26 mouse cellular contexts compared by ENCODE assay signal in genomic region chr7:119764377-119764776, GRCm38 (mm10). TPM values are rescaled to one million over a fixed set of nuclear protein-coding genes. Genes with fewer than 3 reads are reported as not detected.
DNase-seq lines count a peak whose midpoint lies in the region; ATAC-seq and TF ChIP-seq lines count a peak whose summit lies in the region.
"Had no signal": no experiment of that assay in that cellular context is flagged by ENCODE, and none has a peak within 500 bp of the region (broad histone marks: within the 10 kb centered on the region; RNA-seq: fewer than 3 reads in every experiment).

No protein-coding gene starts in this region.

- TF ChIP-seq CTCF in stomach, postnatal 0 days (IDR thresholded peaks at IDR 0.05; ENCODE audit: low read depth): no peak

- H3K4me3 ChIP-seq in intestine, embryonic 14.5 days (ENCODE audit: low read depth, low read length): no peak overlapping the region
- H3K4me3 ChIP-seq in intestine, embryonic 16.5 days (ENCODE audit: low read length): no peak overlapping the region
- H3K4me3 ChIP-seq in stomach, postnatal 0 days (ENCODE audit: low read depth, low read length): no peak overlapping the region
- H3K4me3 ChIP-seq in forebrain, embryonic 14.5 days (ENCODE audit: low read depth, low read length): no peak overlapping the region
- no peak overlapping the region for H3K4me3 ChIP-seq in kidney, embryonic 16.5 days (ENCODE audit: low read length)
- H3K4me3 ChIP-seq: embryonic facial prominence, embryonic 13.5 days; embryonic facial prominence, embryonic 15.5 days; erythroblast, embryonic 14.5 days; forebrain, embryonic 10.5 days; forebrain, embryonic 12.5 days; forebrain, embryonic 15.5 days had no signal

- no peak for TF ChIP-seq EP300 in stomach, postnatal 0 days (optimal IDR thresholded peaks at IDR 0.05)

- H3K4me1 ChIP-seq in intestine, embryonic 14.5 days (replicated peaks; ENCODE audit: control insufficient read depth, insufficient read depth, low read length): no peaks in the 10 kb centered on the region
- peaks cover 9% of the 10 kb centered on the region; the same call in 1 of the 2 replicates for H3K4me1 ChIP-seq in intestine, embryonic 16.5 days (ENCODE audit: control insufficient read depth, insufficient read depth, low read length)
- H3K4me1 ChIP-seq in stomach, postnatal 0 days (replicated peaks; ENCODE audit: control insufficient read depth, insufficient read depth): no peaks in the 10 kb centered on the region
- no peaks in the 10 kb centered on the region for H3K4me1 ChIP-seq in forebrain, embryonic 14.5 days (ENCODE audit: control insufficient read depth, insufficient read depth, low read length)
- no peaks in the 10 kb centered on the region for H3K4me1 ChIP-seq in kidney, embryonic 16.5 days (ENCODE audit: insufficient read depth, low read length)
- H3K4me1 ChIP-seq: embryonic facial prominence, embryonic 13.5 days; embryonic facial prominence, embryonic 15.5 days; forebrain, embryonic 10.5 days; forebrain, embryonic 12.5 days; forebrain, embryonic 15.5 days had no signal

- H3K27ac ChIP-seq in intestine, embryonic 14.5 days (ENCODE audit: low read depth): no peak overlapping the region
- H3K27ac ChIP-seq in intestine, embryonic 16.5 days (ENCODE audit: low read length): peak overlapping the region; percentile 46
- H3K27ac ChIP-seq in stomach, postnatal 0 days (replicated peaks): no peak overlapping the region
- no peak overlapping the region for H3K27ac ChIP-seq in forebrain, embryonic 14.5 days (ENCODE audit: low read depth, low read length)
- no peak overlapping the region for H3K27ac ChIP-seq in kidney, embryonic 16.5 days (ENCODE audit: low read length)
- H3K27ac ChIP-seq: embryonic facial prominence, embryonic 13.5 days; embryonic facial prominence, embryonic 15.5 days; forebrain, embryonic 10.5 days; forebrain, embryonic 12.5 days; forebrain, embryonic 15.5 days had no signal

- DNase-seq in intestine, embryonic 14.5 days (ENCODE audit: low spot score): no peak
- no peak for DNase-seq in stomach, postnatal 0 days (ENCODE audit: low spot score)
- no peak for DNase-seq in forebrain, embryonic 14.5 days (ENCODE audit: low spot score)
- DNase-seq: adrenal gland, adult 8-10 months; adrenal gland, postnatal 14 days; adrenal gland, postnatal 36 days; cerebellum, adult 11 months; cerebellum, adult 18-20 months; cerebellum, adult 8-10 months; cerebellum, adult 9-11 months; cerebellum, postnatal 14 days; cerebellum, postnatal 36 days; embryo, embryonic 11 days; forebrain, postnatal 0 days had no signal

- H3K36me3 ChIP-seq in intestine, embryonic 14.5 days (ENCODE audit: control insufficient read depth, insufficient read depth, low read length): no peaks in the 10 kb centered on the region
- H3K36me3 ChIP-seq in intestine, embryonic 16.5 days (ENCODE audit: control insufficient read depth, insufficient read depth, low read length): no peaks in the 10 kb centered on the region
- no peaks in the 10 kb centered on the region for H3K36me3 ChIP-seq in stomach, postnatal 0 days (ENCODE audit: control insufficient read depth, insufficient read depth, low read length)
- no peaks in the 10 kb centered on the region for H3K36me3 ChIP-seq in forebrain, embryonic 14.5 days (ENCODE audit: control insufficient read depth, insufficient read depth, low read length)
- H3K36me3 ChIP-seq in kidney, embryonic 16.5 days (ENCODE audit: insufficient read depth, low read length): no peaks in the 10 kb centered on the region
- H3K36me3 ChIP-seq: embryonic facial prominence, embryonic 13.5 days; embryonic facial prominence, embryonic 15.5 days; forebrain, embryonic 10.5 days; forebrain, embryonic 12.5 days; forebrain, embryonic 15.5 days had no signal

- 76% methylated on average over 3 of the region's 3 CpGs for WGBS in intestine, embryonic 14.5 days
- WGBS in intestine, embryonic 16.5 days: 73% methylated on average over 3 of the region's 3 CpGs
- WGBS in stomach, postnatal 0 days: 81% methylated on average over 3 of the region's 3 CpGs
- 94% methylated on average over 3 of the region's 3 CpGs for WGBS in forebrain, embryonic 14.5 days
- WGBS in kidney, embryonic 16.5 days: 88% methylated on average over 3 of the region's 3 CpGs

- H3K4me2 ChIP-seq in intestine, embryonic 14.5 days (ENCODE audit: low read length): no peak overlapping the region
- no peak overlapping the region for H3K4me2 ChIP-seq in intestine, embryonic 16.5 days (ENCODE audit: low read depth, low read length)
- H3K4me2 ChIP-seq in stomach, postnatal 0 days (replicated peaks; ENCODE audit: low read depth): no peak overlapping the region
- H3K4me2 ChIP-seq in forebrain, embryonic 14.5 days (ENCODE audit: low read length): no peak overlapping the region
- no peak overlapping the region for H3K4me2 ChIP-seq in kidney, embryonic 16.5 days (replicated peaks; ENCODE audit: low read depth, low read length)
- H3K4me2 ChIP-seq: embryonic facial prominence, embryonic 13.5 days; embryonic facial prominence, embryonic 15.5 days; forebrain, embryonic 12.5 days; forebrain, embryonic 15.5 days had no signal

- H3K9ac ChIP-seq in intestine, embryonic 14.5 days (ENCODE audit: low read length): no peak overlapping the region
- H3K9ac ChIP-seq in intestine, embryonic 16.5 days (ENCODE audit: low read depth, low read length): no peak overlapping the region
- no peak overlapping the region for H3K9ac ChIP-seq in stomach, postnatal 0 days (ENCODE audit: low read length)
- no peak overlapping the region for H3K9ac ChIP-seq in forebrain, embryonic 14.5 days (ENCODE audit: low read length)
- H3K9ac ChIP-seq in kidney, embryonic 16.5 days (replicated peaks; ENCODE audit: low read length): no peak overlapping the region
- H3K9ac ChIP-seq: embryonic facial prominence, embryonic 13.5 days; embryonic facial prominence, embryonic 15.5 days; forebrain, embryonic 12.5 days; forebrain, embryonic 15.5 days; forebrain, postnatal 0 days had no signal

- no peaks in the 10 kb centered on the region for H3K27me3 ChIP-seq in intestine, embryonic 14.5 days (replicated peaks; ENCODE audit: control insufficient read depth, insufficient read depth, low read length)
- no peaks in the 10 kb centered on the region for H3K27me3 ChIP-seq in intestine, embryonic 16.5 days (replicated peaks; ENCODE audit: control insufficient read depth, insufficient read depth, low read length)
- H3K27me3 ChIP-seq in stomach, postnatal 0 days (ENCODE audit: control insufficient read depth, insufficient read depth, low read length): no peaks in the 10 kb centered on the region
- no peaks in the 10 kb centered on the region for H3K27me3 ChIP-seq in forebrain, embryonic 14.5 days (replicated peaks; ENCODE audit: control insufficient read depth, insufficient read depth, low read length)
- no peaks in the 10 kb centered on the region for H3K27me3 ChIP-seq in kidney, embryonic 16.5 days (ENCODE audit: insufficient read depth, low read length)
- H3K27me3 ChIP-seq: embryonic facial prominence, embryonic 13.5 days; embryonic facial prominence, embryonic 15.5 days; forebrain, embryonic 12.5 days; forebrain, embryonic 15.5 days; Patski had no signal

- peak; percentile 82 for ATAC-seq in intestine, embryonic 14.5 days (replicated peaks; ENCODE audit: low FRiP score, low TSS enrichment, low read depth)
- ATAC-seq in intestine, embryonic 16.5 days: peak; percentile 80
- peak; percentile 65; the same call in 1 of the 2 replicates for ATAC-seq in stomach, postnatal 0 days (ENCODE audit: low FRiP score, low TSS enrichment)
- ATAC-seq in forebrain, embryonic 14.5 days: no peak
- ATAC-seq in megakaryocyte-erythroid progenitor cell, adult 5-6 weeks (replicated peaks; ENCODE audit: low FRiP score, low TSS enrichment, poor library complexity, severe bottlenecking): no peak
- no peak for ATAC-seq in kidney, embryonic 16.5 days (ENCODE audit: low FRiP score, low TSS enrichment)
- ATAC-seq: activated CD4-positive, CD25-positive, alpha-beta regulatory T cell, adult 4 months; forebrain, embryonic 15.5 days; forebrain, postnatal 0 days; Patski had no signal

- no peaks in the 10 kb centered on the region for H3K9me3 ChIP-seq in intestine, embryonic 14.5 days (ENCODE audit: control insufficient read depth, low read length)
- no peaks in the 10 kb centered on the region for H3K9me3 ChIP-seq in intestine, embryonic 16.5 days (ENCODE audit: control insufficient read depth, low read length)
- no peaks in the 10 kb centered on the region for H3K9me3 ChIP-seq in stomach, postnatal 0 days (ENCODE audit: control insufficient read depth, low read length)
- H3K9me3 ChIP-seq in forebrain, embryonic 14.5 days (replicated peaks; ENCODE audit: control insufficient read depth, low read length): no peaks in the 10 kb centered on the region
- no peaks in the 10 kb centered on the region for H3K9me3 ChIP-seq in kidney, embryonic 16.5 days (ENCODE audit: low read length)
- H3K9me3 ChIP-seq: embryonic facial prominence, embryonic 13.5 days; embryonic facial prominence, embryonic 15.5 days; forebrain, embryonic 10.5 days; forebrain, embryonic 12.5 days; forebrain, embryonic 15.5 days had no signal

RNA-seq across cellular contexts. Expression of gene Acsm3, which starts 3.7 kb away (rescaled TPM):
- 4.9 and 7.1 TPM in 2 replicates for polyA plus RNA-seq in intestine, embryonic 14.5 days (2014; fragmentation: Nextera tagmentation; extraction: Ambion mirVana)
- polyA plus RNA-seq in intestine, embryonic 16.5 days (2015; fragmentation: Nextera tagmentation; extraction: Ambion mirVana): 7.2 and 8.3 TPM in 2 replicates
- 9.7 and 10.5 TPM in 2 replicates for polyA plus RNA-seq in stomach, postnatal 0 days (2015; fragmentation: Nextera tagmentation; extraction: Ambion mirVana)
- polyA plus RNA-seq in forebrain, embryonic 14.5 days (2014; fragmentation: Nextera tagmentation; extraction: Ambion mirVana): 0.30 TPM in 1 of 2 replicates, not detected in the other
- total RNA-seq in megakaryocyte-erythroid progenitor cell, adult 5-6 weeks (2014; fragmentation: Nextera tagmentation): not detected in 2 replicates
- total RNA-seq in megakaryocyte-erythroid progenitor cell, adult 5-6 weeks (2017): 0.23 TPM in 1 of 2 replicates, not detected in the other
- 0.92 and 1.1 TPM in 2 replicates for polyA plus RNA-seq in kidney, embryonic 16.5 days (2015; fragmentation: Nextera tagmentation; extraction: Ambion mirVana)
- total RNA-seq: ES-E14 had no signal
- polyA plus RNA-seq: activated CD4-positive, CD25-positive, alpha-beta regulatory T cell, adult 4 months; erythroblast, embryonic 14.5 days; forebrain, postnatal 0 days had no signal

RNA-seq across cellular contexts. Expression of gene Rexo5, which starts 29.4 kb away (rescaled TPM):
- 21.0 and 25.2 TPM in 2 replicates for polyA plus RNA-seq in intestine, embryonic 14.5 days (2014; fragmentation: Nextera tagmentation; extraction: Ambion mirVana)
- polyA plus RNA-seq in intestine, embryonic 16.5 days (2015; fragmentation: Nextera tagmentation; extraction: Ambion mirVana): 15.8 and 17.2 TPM in 2 replicates
- polyA plus RNA-seq in stomach, postnatal 0 days (2015; fragmentation: Nextera tagmentation; extraction: Ambion mirVana): 4.4 and 4.8 TPM in 2 replicates
- 10.5 and 13.7 TPM in 2 replicates for polyA plus RNA-seq in forebrain, embryonic 14.5 days (2014; fragmentation: Nextera tagmentation; extraction: Ambion mirVana)
- total RNA-seq in megakaryocyte-erythroid progenitor cell, adult 5-6 weeks (2014; fragmentation: Nextera tagmentation): 68.4 and 72.0 TPM in 2 replicates
- total RNA-seq in megakaryocyte-erythroid progenitor cell, adult 5-6 weeks (2017): 44.8 and 45.8 TPM in 2 replicates
- 23.9 and 27.7 TPM in 2 replicates for polyA plus RNA-seq in kidney, embryonic 16.5 days (2015; fragmentation: Nextera tagmentation; extraction: Ambion mirVana)

RNA-seq across cellular contexts. Expression of gene Eri2, which starts 29.5 kb away (rescaled TPM):
- 24.2 and 27.1 TPM in 2 replicates for polyA plus RNA-seq in intestine, embryonic 14.5 days (2014; fragmentation: Nextera tagmentation; extraction: Ambion mirVana)
- 14.0 and 15.1 TPM in 2 replicates for polyA plus RNA-seq in intestine, embryonic 16.5 days (2015; fragmentation: Nextera tagmentation; extraction: Ambion mirVana)
- 6.2 and 6.3 TPM in 2 replicates for polyA plus RNA-seq in stomach, postnatal 0 days (2015; fragmentation: Nextera tagmentation; extraction: Ambion mirVana)
- 27.0 and 31.2 TPM in 2 replicates for polyA plus RNA-seq in forebrain, embryonic 14.5 days (2014; fragmentation: Nextera tagmentation; extraction: Ambion mirVana)
- 23.0 and 32.7 TPM in 2 replicates for total RNA-seq in megakaryocyte-erythroid progenitor cell, adult 5-6 weeks (2014; fragmentation: Nextera tagmentation)
- 19.5 and 20.3 TPM in 2 replicates for total RNA-seq in megakaryocyte-erythroid progenitor cell, adult 5-6 weeks (2017)
- 26.2 and 26.5 TPM in 2 replicates for polyA plus RNA-seq in kidney, embryonic 16.5 days (2015; fragmentation: Nextera tagmentation; extraction: Ambion mirVana)

RNA-seq across cellular contexts. Expression of gene Thumpd1, which starts 43.8 kb away (rescaled TPM):
- 84.4 and 90.9 TPM in 2 replicates for polyA plus RNA-seq in intestine, embryonic 14.5 days (2014; fragmentation: Nextera tagmentation; extraction: Ambion mirVana)
- polyA plus RNA-seq in intestine, embryonic 16.5 days (2015; fragmentation: Nextera tagmentation; extraction: Ambion mirVana): 53.8 and 56.4 TPM in 2 replicates
- 34.2 and 34.4 TPM in 2 replicates for polyA plus RNA-seq in stomach, postnatal 0 days (2015; fragmentation: Nextera tagmentation; extraction: Ambion mirVana)
- 92.9 and 102 TPM in 2 replicates for polyA plus RNA-seq in forebrain, embryonic 14.5 days (2014; fragmentation: Nextera tagmentation; extraction: Ambion mirVana)
- 41.2 and 48.7 TPM in 2 replicates for total RNA-seq in megakaryocyte-erythroid progenitor cell, adult 5-6 weeks (2014; fragmentation: Nextera tagmentation)
- 135 and 168 TPM in 2 replicates for total RNA-seq in megakaryocyte-erythroid progenitor cell, adult 5-6 weeks (2017)
- 84.4 and 85.7 TPM in 2 replicates for polyA plus RNA-seq in kidney, embryonic 16.5 days (2015; fragmentation: Nextera tagmentation; extraction: Ambion mirVana)

Comparison
In these comparisons a context has a peak if more than half of its experiments do, and no peak if none do; other contexts are left out.
1. ATAC-seq: peak in intestine, embryonic 14.5 days (single experiment), intestine, embryonic 16.5 days (single experiment) and stomach, postnatal 0 days (single experiment); none in forebrain, embryonic 14.5 days (single experiment), megakaryocyte-erythroid progenitor cell, adult 5-6 weeks (single experiment) and kidney, embryonic 16.5 days (single experiment).